Mouse (Mus musculus) liver, postnatal 0 days (tissue): ENCODE measurements around the gene Macrod2.

Experiments used
- CTCF ChIP-seq: sonication (generic); IDR thresholded peaks from 2 replicates; pipeline ENCODE4 v1.5.1; 2016; ENCODE audit warnings: antibody characterized with exemption, low read depth
- EP300 ChIP-seq: IDR thresholded peaks from 2 replicates; pipeline ENCODE4 v1.6.1; 2016; ENCODE audit warnings: antibody characterized with exemption, low read depth, mild to moderate bottlenecking

DNA sequence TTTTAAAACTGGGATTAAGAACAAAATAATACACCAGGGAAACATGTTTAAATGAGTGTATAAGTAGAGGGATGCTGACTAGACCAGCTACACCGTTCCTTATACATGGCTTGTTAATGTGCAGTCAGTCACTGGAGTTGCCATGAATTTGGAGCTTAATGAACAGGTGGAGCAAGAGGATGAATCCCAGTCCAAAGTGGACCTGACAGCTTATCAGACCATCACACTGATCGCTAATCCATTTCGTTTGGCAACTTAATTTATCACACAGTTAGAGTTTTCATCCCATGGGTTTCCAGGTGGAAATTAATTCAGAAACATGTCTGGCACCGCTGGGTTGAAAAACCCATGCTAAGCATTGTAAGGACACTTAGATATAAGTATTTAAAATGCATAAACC, 81.8 kb downstream of the Macrod2 start:
- TF ChIP-seq CTCF (no peak), EP300 (no peak)
